Mouse (Mus musculus) cortical plate, adult 2 months (tissue): ENCODE data around the gene Dtd2.

Experiments used
- CTCF ChIP-seq: fragments of 200-500 bp; IDR thresholded peaks from 2 replicates; pipeline ENCODE4 v1.5.1; 2011; ENCODE audit warnings: mild to moderate bottlenecking, control low read depth, low read length; ENCODE audit not compliant: insufficient read depth; ENCODE audit errors: extremely low read depth
- POLR2A ChIP-seq: fragments of 200-500 bp; IDR thresholded peaks from 2 replicates; pipeline ENCODE4 v1.6.1; 2011; ENCODE audit warnings: mild to moderate bottlenecking, low read length, control low read depth; ENCODE audit not compliant: insufficient read depth; ENCODE audit errors: extremely low read depth

DNA sequence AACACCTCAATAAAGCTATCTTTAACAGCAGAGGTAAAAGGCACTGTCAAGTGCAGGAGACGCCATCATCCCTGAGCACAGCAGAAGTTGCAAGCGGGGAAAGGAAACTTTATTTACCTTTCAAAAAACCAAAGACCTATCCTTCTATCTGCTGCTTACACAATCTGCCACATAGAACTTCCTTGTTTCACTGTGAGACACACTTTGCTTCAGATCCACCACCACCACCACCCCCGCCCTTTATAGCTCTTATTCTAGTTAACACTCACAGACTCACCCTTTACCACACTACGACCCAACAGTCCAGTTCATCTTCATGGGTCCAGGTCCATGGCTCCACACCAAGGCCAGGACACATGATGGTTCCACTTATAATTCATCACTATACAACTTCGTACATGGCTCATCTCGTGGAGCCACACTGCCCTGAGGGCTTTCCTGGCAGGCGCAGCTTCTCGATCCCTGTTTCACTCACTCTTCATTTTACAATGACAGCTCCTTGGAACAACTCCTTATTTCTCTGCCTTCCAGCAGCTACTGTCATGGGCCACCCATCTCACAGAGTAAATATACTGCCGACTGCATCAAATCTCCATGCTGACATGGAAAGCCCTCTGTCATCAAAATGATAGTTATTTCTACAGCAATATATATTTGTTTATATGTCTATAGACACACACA is 38.2 kb downstream of the Dtd2 start:
- TF ChIP-seq POLR2A = no peak
- TF ChIP-seq CTCF = no peak
